Mouse (Mus musculus): ENCODE results near the gene Atp8b4.

DNA sequence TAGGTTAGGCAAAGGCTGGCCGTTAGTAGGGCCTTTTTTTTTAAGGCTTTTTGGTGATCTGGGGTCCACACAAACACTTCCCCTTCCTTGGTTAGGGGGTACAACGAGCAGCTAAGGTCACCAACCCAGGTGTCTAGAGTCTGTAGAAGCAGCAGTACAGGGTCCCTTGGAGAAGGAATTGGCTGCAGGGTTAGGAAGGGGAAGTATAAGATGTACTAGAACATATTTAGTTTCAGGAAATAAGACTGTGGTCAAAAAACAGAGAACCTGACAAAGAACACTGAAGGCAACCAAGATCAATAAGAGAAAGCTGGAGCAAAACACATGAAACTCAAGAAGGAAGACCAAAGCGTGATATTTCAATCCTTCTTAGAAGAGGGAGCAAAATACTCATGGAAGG lies 30.1 kb upstream of the Atp8b4 start:
- TF ChIP-seq POLR2A (IDR thresholded peaks at IDR 0.05; ENCODE audit: insufficient read depth, low read depth, low read length): no peak
- TF ChIP-seq CTCF (IDR thresholded peaks at IDR 0.05; ENCODE audit: insufficient read depth, low read depth, low read length): no peak
